Mouse (Mus musculus) ES-Bruce4 (cell line): ENCODE data around the gene Ing3.

Source experiments
- CTCF ChIP-seq: IDR thresholded peaks from one replicate; pipeline ENCODE4 v1.8.1; 2011; ENCODE audit warnings: low read depth, low read length
- EP300 ChIP-seq: IDR thresholded peaks from 2 replicates; pipeline ENCODE4 v1.6.1; 2011; ENCODE audit warnings: low read depth, low read length; ENCODE audit not compliant: insufficient read depth
- POLR2A ChIP-seq: IDR thresholded peaks from one replicate; pipeline ENCODE4 v1.8.1; 2011; ENCODE audit warnings: low read length; ENCODE audit not compliant: insufficient read depth

DNA sequence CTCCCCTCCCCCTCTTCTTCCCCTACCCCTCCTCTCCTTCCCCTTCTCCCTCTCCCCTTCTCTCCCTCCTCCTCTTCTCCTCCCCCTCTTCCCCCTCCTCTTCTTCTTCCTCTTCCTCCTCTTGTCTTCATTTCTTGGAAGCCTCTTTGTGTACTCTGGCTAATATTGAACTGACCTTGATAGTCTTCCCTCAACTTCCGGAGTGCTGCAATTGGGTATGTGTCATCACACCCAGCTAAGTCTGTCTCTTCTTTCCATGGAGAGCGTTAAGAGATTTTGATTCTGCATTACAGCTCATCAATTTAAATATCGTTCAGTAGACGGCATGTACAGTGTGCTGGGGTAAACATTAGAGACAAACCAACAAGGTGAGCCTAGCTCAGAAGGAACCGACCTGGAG is 62.7 kb downstream of the Ing3 start:
- no peak for TF ChIP-seq CTCF
- no peak for TF ChIP-seq EP300
- TF ChIP-seq POLR2A, result no peak
